Mouse (Mus musculus): ENCODE data around the gene Wfdc12. TPM values are rescaled to one million over a fixed set of nuclear protein-coding genes. Genes with fewer than 3 reads are reported as not detected.

Gene Wfdc12
- polyA plus RNA-seq, 1 experiment from 2014 or later = not detected

DNA sequence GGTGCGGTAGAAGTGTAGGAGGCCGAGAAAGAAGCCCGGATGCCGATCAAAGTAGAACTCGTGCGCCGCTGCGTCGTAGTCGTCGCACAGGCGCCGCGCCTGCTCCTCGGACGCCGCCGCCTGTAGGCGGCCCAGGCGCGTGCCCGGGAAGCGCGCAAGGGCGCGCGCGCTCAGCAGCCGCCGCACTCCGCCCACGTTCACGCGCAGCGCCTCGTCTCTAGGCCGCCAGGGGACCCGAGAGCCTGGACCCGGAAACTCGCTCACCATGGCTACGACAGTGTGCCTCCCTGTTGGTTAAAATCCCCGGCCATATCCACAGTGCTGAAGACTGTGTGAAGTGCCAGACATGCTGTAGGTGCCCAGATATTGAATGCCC, 21.8 kb downstream of the Wfdc12 start:
- ATAC-seq (ENCODE audit: low read depth) = peak; percentile 65
- WGBS = 15% methylated on average over 37 of the region's 42 CpGs
- Histone ChIP-seq H3K4me2 (ENCODE audit: low read depth, low read length) (peak overlapping the region; percentile 53), H3K9ac (replicated peaks; ENCODE audit: low read depth, low read length) (0 out of 2 replicates have a peak overlapping the region, but pooled peaks have one; percentile 11), H3K4me3 (ENCODE audit: low read depth, low read length) (peak overlapping the region; percentile 32), H3K4me1 (ENCODE audit: control insufficient read depth, insufficient read depth, low read length) (peaks cover 13% of the 10 kb centered on the region), H3K9me3 (ENCODE audit: control insufficient read depth, low read length) (no peaks in the 10 kb centered on the region), H3K27ac (ENCODE audit: low read depth, low read length) (no peak overlapping the region), H3K27me3 (ENCODE audit: control insufficient read depth, insufficient read depth, low read length) (peaks cover 53% of the 10 kb centered on the region), H3K36me3 (ENCODE audit: control insufficient read depth, insufficient read depth, low read length) (no peaks in the 10 kb centered on the region)

DNA sequence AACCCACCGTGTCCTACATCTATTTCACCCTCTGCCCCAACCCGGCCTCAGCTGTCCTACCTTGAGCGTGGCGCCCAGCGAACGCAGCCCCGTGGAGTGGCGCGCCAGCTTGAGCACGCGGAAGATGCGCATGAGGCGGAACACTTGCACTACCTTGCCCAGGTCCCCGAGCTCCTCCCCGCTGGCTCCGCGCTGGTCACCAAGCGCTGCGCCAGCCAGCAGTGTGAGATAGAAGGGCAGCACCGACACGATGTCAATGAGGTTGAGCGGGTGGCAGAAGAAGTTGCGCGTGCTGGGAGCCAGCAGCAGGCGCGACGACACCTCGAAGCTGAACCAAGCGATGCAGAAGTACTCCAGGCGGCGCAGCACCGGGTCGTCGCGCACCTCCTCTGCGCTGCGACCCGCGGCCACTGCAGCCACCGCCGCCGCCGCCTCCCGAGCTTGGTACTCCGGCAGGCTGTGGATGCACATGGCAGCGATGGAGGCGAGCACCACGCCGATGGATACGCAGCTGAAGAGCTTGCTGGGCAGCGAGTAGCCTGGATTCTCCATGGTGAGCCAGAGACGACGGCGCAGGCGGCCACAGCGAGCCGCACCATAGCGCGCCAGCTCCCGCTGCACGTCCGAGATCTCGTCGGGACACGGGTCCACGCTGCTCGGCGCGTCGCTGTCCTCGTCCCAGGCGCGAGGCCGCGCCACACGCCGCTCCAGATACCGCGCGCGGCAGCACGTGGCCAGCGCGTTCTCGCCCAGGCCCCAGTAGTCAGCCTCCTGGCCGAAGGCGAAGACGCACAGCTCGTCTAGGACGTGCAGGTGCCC, 22.4 kb downstream of the Wfdc12 start:
- H3K4me1 ChIP-seq (ENCODE audit: control insufficient read depth, insufficient read depth, low read length) = peaks cover 13% of the 10 kb centered on the region
- no peaks in the 10 kb centered on the region for H3K9me3 ChIP-seq (ENCODE audit: control insufficient read depth, low read length)
- no peaks in the 10 kb centered on the region for H3K36me3 ChIP-seq (ENCODE audit: control insufficient read depth, insufficient read depth, low read length)
- H3K4me2 ChIP-seq (ENCODE audit: low read depth, low read length) = peak overlapping the region; percentile 53
- no peak overlapping the region for H3K27ac ChIP-seq (ENCODE audit: low read depth, low read length)
- 10% methylated on average over 84 of the region's 90 CpGs for WGBS
- peak overlapping the region; percentile 11; the same call in 1 of the 2 replicates for H3K9ac ChIP-seq (replicated peaks; ENCODE audit: low read depth, low read length)
- H3K27me3 ChIP-seq (ENCODE audit: control insufficient read depth, insufficient read depth, low read length) = peaks cover 53% of the 10 kb centered on the region
- ATAC-seq (ENCODE audit: low read depth) = peak; percentile 73
- H3K4me3 ChIP-seq (ENCODE audit: low read depth, low read length) = peak overlapping the region; percentile 32

DNA sequence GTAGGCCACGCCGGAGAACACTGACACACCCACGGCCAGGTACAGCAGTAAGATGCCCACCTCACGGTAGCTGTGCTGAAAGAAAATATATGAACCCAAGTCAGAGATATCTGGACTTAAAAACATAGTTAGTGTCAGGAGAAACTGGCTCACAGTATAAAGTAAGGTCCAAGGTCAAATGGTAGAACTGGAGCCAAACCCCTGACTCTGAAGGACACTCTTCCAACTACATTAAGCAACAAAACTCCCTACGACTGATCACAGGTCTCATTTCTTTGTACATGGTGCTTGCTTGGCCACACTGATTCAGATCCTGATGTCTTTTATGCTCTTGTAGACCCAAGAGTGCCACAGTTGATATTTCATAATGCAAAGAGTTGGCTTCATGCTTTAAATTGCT, 25.5 kb downstream of the Wfdc12 start:
- Histone ChIP-seq H3K9me3 (ENCODE audit: control insufficient read depth, low read length) (no peaks in the 10 kb centered on the region), H3K36me3 (ENCODE audit: control insufficient read depth, insufficient read depth, low read length) (no peaks in the 10 kb centered on the region), H3K27ac (ENCODE audit: low read depth, low read length) (no peak overlapping the region), H3K27me3 (ENCODE audit: control insufficient read depth, insufficient read depth, low read length) (peaks cover 37% of the 10 kb centered on the region), H3K4me2 (ENCODE audit: low read depth, low read length) (no peak overlapping the region), H3K4me1 (ENCODE audit: control insufficient read depth, insufficient read depth, low read length) (peaks cover 7% of the 10 kb centered on the region; the same call in 1 of the 2 replicates), H3K9ac (replicated peaks; ENCODE audit: low read depth, low read length) (no peak overlapping the region), H3K4me3 (ENCODE audit: low read depth, low read length) (no peak overlapping the region)
- WGBS = 88% methylated on average over 5 of the region's 5 CpGs
- ATAC-seq (ENCODE audit: low read depth) = no peak

DNA sequence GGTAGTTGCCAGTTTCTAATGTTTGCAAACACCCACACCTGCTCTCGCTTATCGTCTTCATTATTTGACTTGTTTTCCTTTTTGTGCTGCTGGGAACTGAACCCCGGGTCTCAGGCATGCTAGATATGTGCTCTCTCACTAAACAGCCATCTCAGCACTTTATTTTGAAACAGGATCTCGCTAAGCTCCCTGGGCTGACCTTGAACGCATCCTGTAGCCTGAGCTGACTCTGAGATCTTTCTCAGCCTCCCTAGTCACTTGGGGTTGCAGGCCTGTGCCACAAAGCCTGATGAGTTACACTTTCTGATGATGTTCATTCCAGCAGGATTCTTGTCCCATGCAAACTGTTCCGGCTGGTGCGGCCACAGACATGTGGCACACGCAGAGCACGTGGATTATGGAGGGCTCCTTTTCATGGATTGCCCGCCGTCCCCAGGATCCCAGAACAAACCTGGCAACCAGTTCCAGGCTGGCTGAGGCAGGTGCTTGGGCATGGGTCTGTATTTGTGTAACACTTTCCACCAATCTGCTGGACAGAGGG, 28.8 kb downstream of the Wfdc12 start:
- Histone ChIP-seq H3K36me3 (ENCODE audit: control insufficient read depth, insufficient read depth, low read length) (no peaks in the 10 kb centered on the region), H3K27me3 (ENCODE audit: control insufficient read depth, insufficient read depth, low read length) (peaks cover 3% of the 10 kb centered on the region), H3K4me3 (ENCODE audit: low read depth, low read length) (no peak overlapping the region), H3K27ac (ENCODE audit: low read depth, low read length) (no peak overlapping the region), H3K9me3 (ENCODE audit: control insufficient read depth, low read length) (no peaks in the 10 kb centered on the region), H3K4me2 (ENCODE audit: low read depth, low read length) (no peak overlapping the region), H3K4me1 (ENCODE audit: control insufficient read depth, insufficient read depth, low read length) (no peaks in the 10 kb centered on the region), H3K9ac (replicated peaks; ENCODE audit: low read depth, low read length) (no peak overlapping the region)
- WGBS = 88% methylated on average over 11 of the region's 11 CpGs
- ATAC-seq (ENCODE audit: low read depth) = no peak

DNA sequence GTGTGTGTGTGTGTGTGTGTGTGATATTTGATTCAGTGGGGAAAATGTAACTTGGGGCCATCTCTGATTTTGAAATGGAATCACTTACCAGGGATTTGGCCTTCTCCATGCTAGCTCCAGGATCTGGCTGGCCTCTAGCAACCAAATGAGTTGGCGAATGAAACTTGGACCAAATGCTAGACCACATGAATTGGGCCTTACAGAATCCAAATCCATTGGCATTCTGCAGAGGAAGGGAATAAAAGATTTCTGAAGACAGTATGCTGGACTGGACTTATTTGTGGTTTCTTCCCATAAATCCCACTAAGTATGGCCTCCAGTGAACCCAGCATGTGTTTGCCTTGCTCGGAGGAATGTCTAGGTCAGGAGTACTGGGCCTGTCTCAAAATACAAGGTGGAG, 31.6 kb downstream of the Wfdc12 start:
- Histone ChIP-seq H3K27ac (ENCODE audit: low read depth, low read length) (no peak overlapping the region), H3K36me3 (ENCODE audit: control insufficient read depth, insufficient read depth, low read length) (0 out of 2 replicates have a peak, but pooled peaks cover 3% of the 10 kb centered on the region), H3K9me3 (ENCODE audit: control insufficient read depth, low read length) (no peaks in the 10 kb centered on the region), H3K4me2 (ENCODE audit: low read depth, low read length) (no peak overlapping the region), H3K27me3 (ENCODE audit: control insufficient read depth, insufficient read depth, low read length) (no peaks in the 10 kb centered on the region), H3K9ac (replicated peaks; ENCODE audit: low read depth, low read length) (no peak overlapping the region), H3K4me3 (ENCODE audit: low read depth, low read length) (no peak overlapping the region), H3K4me1 (ENCODE audit: control insufficient read depth, insufficient read depth, low read length) (no peaks in the 10 kb centered on the region)
- WGBS = 94% methylated on average over 2 of the region's 2 CpGs
- no peak for ATAC-seq (ENCODE audit: low read depth)

DNA sequence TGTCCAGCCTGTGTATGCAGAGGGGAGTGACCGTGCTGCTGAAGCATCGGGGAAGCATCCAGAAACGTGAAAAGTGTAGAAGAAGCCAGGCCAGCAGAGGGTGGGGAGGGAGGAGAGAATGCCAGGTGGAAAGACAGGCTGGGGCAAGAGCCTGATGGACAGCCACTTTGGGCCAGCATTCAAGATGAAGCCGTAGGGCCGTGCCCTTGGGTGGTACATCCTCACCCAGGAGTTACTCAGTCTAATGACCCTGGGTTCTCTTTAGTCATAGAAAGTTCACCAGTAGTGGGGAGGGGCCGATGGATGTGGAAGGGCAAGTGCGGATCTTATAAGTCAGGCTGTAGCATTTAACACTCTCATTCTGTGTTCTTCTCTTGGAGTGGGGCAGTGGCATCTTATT, 34.2 kb downstream of the Wfdc12 start:
- no peaks in the 10 kb centered on the region for H3K4me1 ChIP-seq (ENCODE audit: control insufficient read depth, insufficient read depth, low read length)
- no peak overlapping the region for H3K4me2 ChIP-seq (ENCODE audit: low read depth, low read length)
- H3K9ac ChIP-seq (replicated peaks; ENCODE audit: low read depth, low read length) = no peak overlapping the region
- H3K9me3 ChIP-seq (ENCODE audit: control insufficient read depth, low read length) = no peaks in the 10 kb centered on the region
- H3K36me3 ChIP-seq (ENCODE audit: control insufficient read depth, insufficient read depth, low read length) = peaks cover 26% of the 10 kb centered on the region; the same call in 1 of the 2 replicates
- H3K27ac ChIP-seq (ENCODE audit: low read depth, low read length) = no peak overlapping the region
- no peak overlapping the region for H3K4me3 ChIP-seq (ENCODE audit: low read depth, low read length)
- 93% methylated on average over 7 of the region's 7 CpGs for WGBS
- H3K27me3 ChIP-seq (ENCODE audit: control insufficient read depth, insufficient read depth, low read length) = no peaks in the 10 kb centered on the region
- ATAC-seq (ENCODE audit: low read depth) = no peak

DNA sequence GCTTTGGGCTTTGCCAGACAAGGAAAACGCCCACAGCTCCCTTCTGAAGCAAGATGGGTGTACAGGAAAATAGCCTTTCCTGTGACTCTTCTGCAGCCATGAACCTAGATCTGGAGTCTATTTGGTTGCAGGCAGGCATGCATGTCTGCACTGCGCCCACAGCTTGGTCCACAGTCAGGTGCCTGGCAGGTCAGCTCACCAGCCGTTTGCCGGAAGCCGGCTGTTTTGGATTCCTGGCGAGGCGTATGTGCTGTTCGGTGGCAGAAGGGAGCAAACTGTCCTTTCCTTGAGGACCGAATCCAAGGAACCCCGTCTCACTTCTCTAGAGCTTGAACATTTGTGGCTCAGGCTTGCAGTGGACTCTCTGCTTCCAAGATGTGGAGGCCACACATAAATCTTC, 36.4 kb downstream of the Wfdc12 start:
- Histone ChIP-seq H3K9me3 (ENCODE audit: control insufficient read depth, low read length) (no peaks in the 10 kb centered on the region), H3K36me3 (ENCODE audit: control insufficient read depth, insufficient read depth, low read length) (peaks cover 26% of the 10 kb centered on the region; the same call in 1 of the 2 replicates), H3K27ac (ENCODE audit: low read depth, low read length) (no peak overlapping the region), H3K4me1 (ENCODE audit: control insufficient read depth, insufficient read depth, low read length) (0 out of 2 replicates have a peak, but pooled peaks cover 3% of the 10 kb centered on the region), H3K4me3 (ENCODE audit: low read depth, low read length) (no peak overlapping the region), H3K9ac (replicated peaks; ENCODE audit: low read depth, low read length) (no peak overlapping the region), H3K4me2 (ENCODE audit: low read depth, low read length) (no peak overlapping the region), H3K27me3 (ENCODE audit: control insufficient read depth, insufficient read depth, low read length) (no peaks in the 10 kb centered on the region)
- 94% methylated on average over 10 of the region's 10 CpGs for WGBS
- no peak for ATAC-seq (ENCODE audit: low read depth)

DNA sequence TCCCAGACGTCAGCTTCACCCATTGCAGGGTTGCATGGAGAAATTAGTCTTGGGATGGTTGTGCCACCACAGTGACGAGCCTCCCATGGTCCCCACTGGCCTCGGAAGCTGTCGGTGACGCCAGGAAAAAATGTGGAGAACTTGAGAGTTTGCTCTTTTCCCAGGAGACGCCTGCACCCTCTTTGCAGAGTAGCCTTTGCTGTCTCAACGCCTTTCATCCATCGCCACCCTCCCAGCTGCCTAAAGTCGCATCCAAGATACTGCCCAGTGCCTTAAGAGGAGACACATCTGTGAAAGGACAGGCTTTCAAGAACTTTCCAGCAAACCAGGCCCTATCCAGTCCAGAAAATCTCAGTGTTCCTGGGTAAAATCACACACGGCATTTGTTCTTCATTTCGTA, 38.1 kb downstream of the Wfdc12 start:
- no peak overlapping the region for H3K4me3 ChIP-seq (ENCODE audit: low read depth, low read length)
- WGBS = 95% methylated on average over 11 of the region's 11 CpGs
- ATAC-seq (ENCODE audit: low read depth) = no peak
- H3K9me3 ChIP-seq (ENCODE audit: control insufficient read depth, low read length) = no peaks in the 10 kb centered on the region
- 0 out of 2 replicates have a peak, but pooled peaks cover 3% of the 10 kb centered on the region for H3K4me1 ChIP-seq (ENCODE audit: control insufficient read depth, insufficient read depth, low read length)
- no peak overlapping the region for H3K4me2 ChIP-seq (ENCODE audit: low read depth, low read length)
- H3K27me3 ChIP-seq (ENCODE audit: control insufficient read depth, insufficient read depth, low read length) = no peaks in the 10 kb centered on the region
- no peak overlapping the region for H3K27ac ChIP-seq (ENCODE audit: low read depth, low read length)
- H3K9ac ChIP-seq (replicated peaks; ENCODE audit: low read depth, low read length) = no peak overlapping the region
- H3K36me3 ChIP-seq (ENCODE audit: control insufficient read depth, insufficient read depth, low read length) = peaks cover 26% of the 10 kb centered on the region; the same call in 1 of the 2 replicates

DNA sequence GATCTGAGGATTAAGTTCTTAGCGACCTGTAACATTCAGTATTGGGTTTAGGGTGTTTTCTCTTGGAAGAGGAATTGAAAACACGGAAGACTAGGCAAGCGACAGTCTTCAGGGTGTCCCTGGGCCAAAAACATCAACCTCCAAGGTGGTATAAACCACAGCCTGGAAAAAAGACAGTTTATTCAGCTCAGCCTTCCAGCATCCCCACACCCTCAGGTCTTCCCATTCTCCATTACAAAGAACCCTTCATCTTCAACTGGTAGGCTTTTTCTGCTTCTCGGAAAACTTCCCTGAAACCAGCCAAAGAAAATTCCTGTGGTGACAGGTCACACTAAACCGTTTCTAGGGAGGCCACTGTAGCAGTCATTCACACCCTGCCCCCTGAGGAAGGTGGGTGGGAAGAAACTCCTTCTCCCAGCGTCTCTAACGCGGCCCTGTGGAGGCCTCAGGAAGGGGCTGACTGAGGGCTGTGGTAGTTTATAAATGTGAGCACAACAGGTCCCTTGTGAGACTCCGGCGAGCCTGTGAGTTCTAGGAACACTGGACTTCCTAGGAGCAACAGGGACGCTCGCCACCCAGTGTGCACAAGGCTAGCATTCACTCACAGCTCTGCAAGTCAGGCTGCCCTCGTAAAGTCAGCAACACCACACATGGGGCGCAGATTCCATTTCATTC, 40.2 kb downstream of the Wfdc12 start:
- Histone ChIP-seq H3K9ac (replicated peaks; ENCODE audit: low read depth, low read length) (no peak overlapping the region), H3K36me3 (ENCODE audit: control insufficient read depth, insufficient read depth, low read length) (peaks cover 26% of the 10 kb centered on the region; the same call in 1 of the 2 replicates), H3K9me3 (ENCODE audit: control insufficient read depth, low read length) (no peaks in the 10 kb centered on the region), H3K4me3 (ENCODE audit: low read depth, low read length) (no peak overlapping the region), H3K27me3 (ENCODE audit: control insufficient read depth, insufficient read depth, low read length) (no peaks in the 10 kb centered on the region), H3K4me1 (ENCODE audit: control insufficient read depth, insufficient read depth, low read length) (0 out of 2 replicates have a peak, but pooled peaks cover 3% of the 10 kb centered on the region), H3K4me2 (ENCODE audit: low read depth, low read length) (no peak overlapping the region), H3K27ac (ENCODE audit: low read depth, low read length) (no peak overlapping the region)
- WGBS = 28% methylated on average over 14 of the region's 14 CpGs
- ATAC-seq (ENCODE audit: low read depth) = peak; percentile 54; the same call in 1 of the 2 replicates
